Mouse (Mus musculus) layer of hippocampus, postnatal 36 days (tissue): ENCODE measurements around the gene Gja10. TPM values are rescaled to one million over a fixed set of nuclear protein-coding genes. Genes with fewer than 3 reads are reported as not detected.

Experiments
- DNase-seq, 2 experiments: peaks; one replicate each; pipeline ENCODE4 v3.0.0; 2022
- total RNA-seq, 2 experiments: library from RNA; stranded (reverse); gene quantifications; 2 replicates each; pipeline ENCODE4 v1.2.3; 2021

Gene Gja10
- not detected for total RNA-seq

DNA sequence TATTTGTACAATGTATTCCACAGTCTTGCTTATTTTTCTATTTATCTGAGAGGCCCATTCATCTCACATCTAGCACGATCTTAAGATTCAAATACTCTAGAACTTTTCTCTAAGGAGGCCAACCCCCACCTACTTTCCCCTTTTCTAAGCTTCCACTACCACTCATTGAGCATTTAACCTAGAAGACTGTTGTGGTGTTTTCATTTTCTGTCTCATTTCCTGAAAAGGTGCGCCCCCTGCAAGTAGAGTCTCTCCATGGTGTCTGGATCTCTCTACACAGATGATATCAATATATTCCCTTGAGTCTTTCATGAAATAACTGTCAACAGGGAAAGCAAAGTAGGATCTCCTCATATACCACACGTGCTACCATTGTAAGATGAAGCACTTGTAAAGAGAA, at the start of gene Gja10:
TSS of gene Gja10 (minus strand) at position 101 of the 400 bp plus-strand sequence.
- DNase-seq = no peak

DNA sequence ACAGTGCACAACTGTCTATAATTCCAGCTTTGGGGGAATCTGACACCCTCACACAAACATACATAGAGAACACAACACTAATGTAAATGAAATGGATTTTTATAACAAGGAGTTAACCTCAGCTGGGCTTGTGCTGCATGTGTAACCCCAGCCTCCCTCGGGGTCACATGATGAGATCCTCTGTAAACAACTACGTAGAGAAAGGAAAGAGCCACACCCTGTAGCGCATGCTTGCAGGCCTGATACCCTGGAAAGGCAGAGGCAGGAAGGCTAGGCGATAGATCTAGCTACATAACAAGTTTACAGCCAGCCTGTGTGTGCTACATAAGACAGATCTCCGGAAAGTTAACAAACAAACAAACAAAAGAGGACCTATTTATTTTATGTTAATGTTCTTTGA, 49.1 kb upstream of the Gja10 start:
- no peak for DNase-seq

DNA sequence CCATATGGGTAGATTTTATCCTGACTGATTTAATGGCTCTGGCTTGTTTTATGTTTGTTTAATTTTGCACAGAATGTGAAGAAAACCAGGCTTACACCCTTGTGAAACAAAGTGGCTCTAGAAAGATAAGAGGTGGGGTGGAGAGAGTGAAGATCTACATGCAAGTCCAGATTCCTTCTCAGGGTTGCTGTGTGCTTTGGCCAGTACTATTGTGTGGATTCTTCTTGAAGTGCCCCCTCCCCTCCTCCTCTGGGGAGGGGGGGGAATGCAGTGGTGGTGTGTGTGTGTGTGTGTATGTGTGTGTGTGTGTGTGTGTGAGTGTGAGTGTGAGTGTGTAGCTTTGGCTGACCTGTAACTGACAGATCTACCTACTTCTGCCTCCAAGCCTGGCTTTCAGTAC, 19.1 kb upstream of the Gja10 start:
- no peak for DNase-seq

DNA sequence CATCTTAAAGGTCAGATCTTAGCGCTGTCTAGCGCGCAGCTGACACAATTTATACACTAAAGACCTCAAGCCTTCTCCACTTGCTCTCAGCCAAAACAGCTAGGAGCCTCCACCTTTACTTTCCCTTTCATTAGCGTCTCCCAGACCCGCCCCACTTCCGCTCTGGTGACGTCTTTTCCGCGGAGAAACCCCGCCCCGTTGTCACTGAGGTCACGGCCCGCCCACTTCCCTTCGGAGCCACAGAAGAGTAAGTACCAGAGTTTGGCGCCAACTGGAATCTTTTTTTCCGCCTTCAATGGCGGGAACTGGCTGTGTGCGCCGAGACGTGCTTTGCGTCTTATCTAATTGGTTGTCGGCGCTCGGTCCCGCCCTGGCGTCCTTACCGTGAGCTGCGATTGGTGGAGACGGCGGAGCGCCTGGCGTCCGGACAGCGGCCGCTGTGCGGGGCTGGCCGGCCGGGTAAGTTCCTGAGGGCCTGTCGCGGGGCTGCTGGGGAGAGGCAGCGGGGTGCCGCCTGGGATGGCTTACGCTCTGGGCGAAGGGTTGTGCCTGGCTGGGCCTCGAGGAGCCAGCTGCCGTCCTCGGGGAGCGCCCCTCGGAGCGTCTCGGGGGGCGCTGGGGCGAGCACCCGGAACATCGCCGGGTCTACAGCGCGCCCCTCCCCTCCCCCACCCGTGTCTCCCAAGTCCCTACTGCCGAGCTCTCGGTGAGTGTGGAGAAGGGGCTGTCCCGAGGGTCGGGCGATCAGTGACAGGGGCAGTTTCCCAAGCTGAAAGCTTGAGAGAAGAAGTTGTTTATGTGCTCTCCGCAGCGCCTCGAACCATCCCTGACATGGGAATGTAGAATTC, 12.7 kb upstream of the Gja10 start, which contains the start of gene Casp8ap2:
TSS of gene Casp8ap2 (plus strand) at position 418 of the 848 bp plus-strand sequence.
- peak; percentile 99 for DNase-seq

DNA sequence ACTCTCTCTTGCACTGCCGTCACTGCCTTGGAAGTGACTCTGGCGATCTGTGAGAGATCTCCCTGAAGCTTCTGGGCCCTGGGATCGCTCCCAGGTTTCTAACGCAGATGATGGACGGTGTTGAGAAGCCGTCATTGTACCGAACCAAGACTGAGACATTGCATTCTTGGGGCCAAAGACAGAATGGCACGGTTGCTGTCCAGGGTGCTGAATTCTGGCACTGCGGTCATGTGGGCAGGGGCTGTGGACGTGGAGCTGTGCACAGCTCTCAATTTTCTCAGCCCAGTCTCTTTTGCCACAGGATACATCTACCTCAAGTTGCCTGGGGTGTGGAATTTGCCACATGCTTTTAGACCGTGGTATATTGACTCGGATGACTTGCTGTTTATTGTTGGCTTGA, 1.4 kb downstream of the Gja10 start:
- DNase-seq = no peak

DNA sequence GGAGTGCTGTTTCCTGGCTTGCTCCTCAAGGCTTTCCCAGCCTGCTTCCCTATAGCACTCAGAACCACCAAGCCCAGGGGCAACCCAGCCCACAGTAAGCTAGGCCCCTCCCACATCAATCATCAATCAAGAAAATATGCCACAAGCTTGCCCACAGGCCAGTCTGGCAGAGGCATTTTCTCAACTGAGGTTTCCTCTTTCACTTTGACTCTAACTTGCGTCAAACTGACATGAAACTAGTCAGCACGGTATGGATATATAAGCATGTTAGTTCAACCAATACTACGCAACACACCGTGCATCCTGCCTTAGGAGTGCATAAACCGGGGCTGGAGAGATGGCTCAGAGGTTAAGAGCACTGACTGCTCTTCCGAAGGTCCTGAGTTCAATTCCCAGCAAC, 14.3 kb downstream of the Gja10 start:
- DNase-seq = no peak

DNA sequence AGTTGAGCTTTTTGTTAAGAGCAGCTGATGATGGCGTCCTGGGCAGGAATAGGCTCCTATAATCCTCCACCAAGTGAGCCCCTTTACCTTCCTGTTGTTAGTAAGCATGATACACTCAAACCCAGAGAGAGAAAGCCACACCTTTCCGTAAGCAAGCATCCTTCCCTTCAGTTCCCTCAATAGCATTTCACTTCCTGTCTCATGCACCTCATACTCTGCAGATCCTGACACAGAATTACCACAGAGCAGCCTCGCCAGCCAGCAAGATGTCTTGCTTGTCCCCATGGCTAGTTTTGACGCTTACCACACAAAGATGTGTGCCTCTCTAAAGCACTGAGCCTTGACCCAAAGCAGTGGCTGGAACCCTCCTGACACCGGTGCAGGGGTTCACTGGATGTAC, 15.0 kb downstream of the Gja10 start:
- no peak for DNase-seq

DNA sequence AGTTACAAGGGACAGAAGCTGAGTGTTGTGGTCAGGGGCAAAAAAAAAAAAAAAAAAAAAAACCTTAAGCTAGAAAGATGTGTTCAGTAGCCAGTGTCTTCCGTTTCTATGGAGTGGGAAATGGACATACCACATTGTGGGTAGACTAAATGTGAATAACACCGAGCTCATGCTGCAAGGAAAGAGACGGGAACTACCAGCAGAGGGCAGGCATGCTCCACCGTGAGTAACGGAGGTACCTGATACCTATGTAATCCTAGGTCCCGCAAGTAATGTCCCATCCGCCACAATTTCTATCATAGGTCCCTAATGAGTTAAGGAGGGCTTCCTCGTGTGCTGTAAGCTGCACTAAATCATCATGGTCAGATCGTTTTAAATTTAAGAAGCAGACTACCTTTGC, 16.0 kb downstream of the Gja10 start:
- DNase-seq = peak in 1 of 2 experiments; percentile 41

DNA sequence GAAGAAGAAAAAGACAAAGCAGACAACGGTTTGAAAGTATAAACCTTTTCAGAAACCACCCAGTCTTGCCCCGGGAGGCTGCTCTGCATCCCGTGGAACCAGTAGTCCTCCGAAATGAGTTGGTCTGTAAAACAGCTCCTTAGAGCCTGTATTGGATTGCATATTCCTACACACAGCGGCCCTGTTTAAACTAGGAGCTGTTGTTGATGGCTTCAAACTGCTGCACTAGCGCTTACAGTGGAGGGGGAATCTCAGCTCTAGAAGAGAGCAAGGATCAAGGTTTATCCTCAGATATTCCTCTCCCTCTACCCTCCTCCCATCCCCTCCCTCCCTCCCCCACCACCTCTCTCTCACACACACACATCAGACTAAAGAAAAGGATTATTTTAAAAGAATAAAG, 18.4 kb downstream of the Gja10 start:
- no peak for DNase-seq

DNA sequence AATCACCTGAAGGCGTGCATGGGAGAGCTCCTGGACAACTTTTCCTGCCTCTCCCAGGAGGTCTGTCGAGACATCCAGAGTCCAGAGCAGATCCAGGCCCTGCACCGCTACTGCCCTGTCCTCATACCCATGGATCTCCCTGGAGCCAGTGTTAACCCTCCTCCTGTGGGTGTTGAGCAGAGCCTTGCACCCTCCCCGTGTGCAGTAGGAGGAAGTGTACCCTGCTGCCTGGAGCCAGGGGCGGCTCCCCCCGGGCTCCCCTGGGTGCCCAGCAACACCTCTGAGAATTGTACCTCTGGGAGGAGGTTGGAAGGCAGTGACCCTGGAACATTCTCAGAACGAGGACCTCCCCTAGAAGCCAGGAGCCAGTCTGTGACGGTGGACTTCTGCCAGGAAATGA, 22.7 kb downstream of the Gja10 start:
- DNase-seq = no peak

DNA sequence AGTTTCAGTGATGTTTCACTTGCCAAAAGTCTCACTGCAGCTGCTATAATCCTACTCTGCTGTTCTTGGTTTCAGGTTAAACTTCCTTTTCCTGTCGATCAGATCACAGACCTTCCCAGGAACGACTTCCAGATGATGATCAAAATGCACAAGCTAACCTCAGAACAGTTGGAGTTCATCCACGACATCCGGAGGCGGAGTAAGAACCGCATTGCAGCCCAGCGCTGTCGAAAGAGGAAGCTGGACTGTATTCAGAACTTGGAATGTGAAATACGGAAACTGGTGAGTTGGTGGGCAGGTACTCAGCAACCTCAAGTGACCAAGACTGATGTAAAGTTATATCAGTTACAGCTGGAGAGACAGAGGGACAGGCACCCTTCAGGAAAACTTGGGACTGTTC, 27.4 kb downstream of the Gja10 start:
- no peak for DNase-seq

DNA sequence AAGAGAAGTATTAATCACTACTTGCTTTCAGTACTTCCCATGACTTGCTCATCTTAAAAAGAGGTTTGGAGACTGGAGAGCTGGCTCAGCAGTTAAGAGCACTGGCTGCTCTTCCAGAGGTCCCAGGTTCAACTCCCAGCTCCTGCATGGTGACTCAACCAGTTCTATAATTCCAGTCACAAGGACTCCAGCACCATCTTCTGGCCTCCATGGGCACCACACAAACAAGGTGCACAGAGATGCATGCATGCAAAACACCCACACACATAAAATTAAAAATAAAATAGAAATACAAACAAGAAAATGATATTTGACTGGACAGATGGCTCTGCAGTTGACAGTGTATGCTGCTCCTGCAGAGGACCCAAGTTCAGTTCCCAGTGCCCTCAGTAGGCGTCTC, 28.0 kb downstream of the Gja10 start:
- no peak for DNase-seq

DNA sequence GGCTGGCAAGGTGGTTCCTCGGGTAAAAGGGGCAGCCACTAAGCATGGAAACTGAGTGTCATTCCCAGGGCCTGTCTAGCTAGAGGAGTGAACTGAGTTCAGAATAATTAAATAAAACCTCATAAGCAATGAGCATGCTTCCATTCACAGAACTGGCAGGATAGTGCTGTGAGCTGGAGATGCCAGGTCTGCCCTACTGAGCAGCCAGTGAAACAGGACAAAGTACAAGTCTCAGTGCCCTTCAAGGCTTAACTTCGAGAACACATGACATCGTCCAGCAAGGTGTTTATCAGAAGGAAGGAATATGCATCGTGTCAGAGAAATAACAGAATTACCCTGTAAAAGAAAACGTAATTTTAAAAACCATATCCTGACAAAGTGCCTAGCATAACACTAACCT, 29.0 kb downstream of the Gja10 start:
- no peak for DNase-seq

DNA sequence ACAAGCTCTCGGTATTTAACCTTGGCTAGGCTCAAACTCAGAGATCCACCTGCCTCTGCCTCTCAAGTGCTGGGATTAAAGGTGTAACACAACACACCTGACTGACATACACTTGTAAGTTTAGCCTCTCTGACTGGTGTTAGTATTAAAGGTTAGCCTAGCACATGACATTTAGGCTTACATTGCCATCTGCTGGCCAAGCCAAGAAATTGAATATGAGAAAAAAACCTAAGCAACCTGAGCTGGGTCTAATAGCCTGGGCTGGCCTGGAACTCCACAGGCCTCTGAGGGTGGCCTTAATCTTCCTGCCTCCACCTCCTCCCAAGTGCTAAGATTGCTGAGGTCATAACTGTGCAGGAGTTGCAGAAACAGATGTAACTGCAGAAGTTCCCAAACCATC, 30.4 kb downstream of the Gja10 start:
- peak in 1 of 2 experiments; percentile 36 for DNase-seq

DNA sequence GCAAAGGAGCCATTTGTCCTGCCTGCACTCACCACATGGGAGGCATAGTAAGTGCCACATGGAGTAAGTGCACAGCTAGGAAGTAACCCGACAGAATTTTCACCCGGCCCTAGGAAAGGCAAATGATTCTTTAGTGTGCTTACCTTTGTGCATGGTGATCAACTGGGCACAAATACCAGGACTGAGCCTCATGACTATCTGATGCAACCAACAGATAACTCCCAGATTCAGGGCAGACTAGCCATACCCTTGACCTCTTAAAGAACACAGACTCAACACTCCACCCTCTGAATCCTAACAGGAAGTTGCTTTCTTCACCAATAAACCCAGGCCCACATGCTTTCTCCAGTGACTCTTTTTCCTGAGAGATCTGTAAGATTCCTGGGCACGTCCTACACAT, 31.1 kb downstream of the Gja10 start:
- DNase-seq = no peak

DNA sequence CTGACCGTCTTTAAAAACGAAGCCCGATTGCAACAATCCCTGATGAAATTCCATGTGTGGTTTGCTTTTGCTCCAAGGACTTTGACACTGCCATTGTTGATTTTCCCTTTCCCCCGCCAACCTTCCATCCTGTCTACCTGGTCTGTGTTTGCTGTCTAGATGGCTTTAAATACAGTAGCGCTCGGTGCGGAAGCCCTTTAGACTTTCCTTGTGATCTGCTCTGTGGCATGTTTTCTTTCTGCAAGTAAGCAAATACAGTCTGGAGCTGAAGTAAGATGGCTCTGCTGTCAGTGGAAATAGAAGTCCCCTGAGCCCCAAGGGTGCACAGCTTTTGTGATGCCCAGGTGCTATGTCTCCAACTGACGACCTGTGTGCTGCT, 31.6 kb downstream of the Gja10 start:
- DNase-seq = no peak

DNA sequence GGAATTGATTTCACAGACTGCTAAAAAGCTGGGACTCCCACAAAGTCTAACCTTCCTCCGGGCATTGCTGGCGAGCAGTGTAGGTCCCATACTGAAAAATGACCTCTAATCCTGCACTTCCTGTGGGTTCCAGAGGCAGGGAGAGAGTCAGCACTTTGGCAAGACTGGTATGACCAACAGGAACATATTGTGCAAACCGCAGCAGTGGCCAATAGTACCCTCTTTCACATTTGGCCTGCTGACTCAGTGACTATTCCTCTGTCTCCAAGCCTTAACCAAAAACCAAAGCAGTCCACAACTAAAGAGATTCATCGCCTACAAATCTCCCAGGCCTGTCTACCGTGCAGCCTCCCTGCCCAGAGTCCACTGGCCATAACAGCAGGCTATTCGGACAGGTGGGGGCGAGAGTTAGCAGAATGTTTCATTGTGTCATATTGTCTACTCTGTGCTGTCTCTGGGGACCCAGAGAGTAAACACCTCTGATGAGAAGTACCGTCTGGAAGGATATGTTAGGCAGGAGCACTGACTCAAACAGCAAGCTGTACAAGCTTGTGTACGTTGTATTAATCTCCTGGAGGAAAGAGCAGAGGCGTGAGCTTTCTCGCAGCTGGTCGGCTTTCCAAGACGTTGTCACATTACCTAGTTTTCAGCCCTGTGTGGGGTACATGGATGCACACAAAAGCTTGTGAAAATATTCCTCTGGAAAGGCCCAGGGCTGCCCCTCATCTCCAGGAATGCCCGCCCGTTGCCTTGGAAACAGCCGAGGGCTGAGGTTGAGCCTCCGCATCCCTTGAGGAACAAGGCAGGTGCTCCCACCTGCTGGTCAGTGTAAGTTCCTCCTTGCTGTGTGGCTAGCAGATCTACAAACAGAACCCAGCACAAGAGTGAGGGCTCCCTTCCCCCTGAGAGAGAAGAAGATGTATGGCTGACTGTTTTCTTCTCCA, 32.3 kb downstream of the Gja10 start:
- DNase-seq = no peak

DNA sequence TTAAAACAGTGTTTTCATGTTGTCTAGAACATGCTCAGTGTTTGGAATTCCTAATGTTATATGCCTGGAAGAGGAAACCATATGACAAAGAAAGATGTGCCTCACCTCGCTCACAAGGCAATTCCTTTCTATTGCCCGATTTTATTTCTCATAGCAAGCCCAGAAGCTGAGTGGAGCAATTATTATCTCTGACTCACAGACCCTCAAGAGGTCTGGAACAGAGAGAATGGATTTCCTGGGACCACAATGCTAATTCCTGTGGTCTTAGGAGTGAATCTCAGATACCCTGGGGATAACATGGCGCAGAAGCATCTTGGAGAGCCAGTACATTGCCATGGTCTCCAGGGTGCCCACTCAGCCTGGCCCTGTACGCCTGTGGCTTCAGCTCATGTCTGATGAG, 33.5 kb downstream of the Gja10 start:
- no peak for DNase-seq

DNA sequence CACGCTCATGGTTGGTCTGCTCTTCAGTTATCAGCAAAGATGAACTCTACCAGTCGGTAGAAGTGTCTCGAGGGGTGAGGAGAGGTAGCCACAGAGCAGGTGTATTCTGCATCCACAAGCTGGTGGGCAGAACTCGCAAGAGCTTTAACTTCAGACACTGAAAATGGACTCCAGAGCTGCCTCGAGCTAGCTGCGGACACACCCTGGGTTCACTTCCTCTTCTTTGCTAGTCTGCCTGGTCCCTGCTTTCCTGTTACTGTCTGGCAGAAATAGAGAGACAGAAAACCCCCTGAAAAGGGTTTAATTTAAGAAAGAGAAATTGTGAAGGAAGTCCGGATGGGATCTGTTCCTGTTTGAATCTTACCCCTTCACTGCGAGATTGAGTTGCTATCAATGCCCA, 37.6 kb downstream of the Gja10 start:
- DNase-seq = no peak

DNA sequence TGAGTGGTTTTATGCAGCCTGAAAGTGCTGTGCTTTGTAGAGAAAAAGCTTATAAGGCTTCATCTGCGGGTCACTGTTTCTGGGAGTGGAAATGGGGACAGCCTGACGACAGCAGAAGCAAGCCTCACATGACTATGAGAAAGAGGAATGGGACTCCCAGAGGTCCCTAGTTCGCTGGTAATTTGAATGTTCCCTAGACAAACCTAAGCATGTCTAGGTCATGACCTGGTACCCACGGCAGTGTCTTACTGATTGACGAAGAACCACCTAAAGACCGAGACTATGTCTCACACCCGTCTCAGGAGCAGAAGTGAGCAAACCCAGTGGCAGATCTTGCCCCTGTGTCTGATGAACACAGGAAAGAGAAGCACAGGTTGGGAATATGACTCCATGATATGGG, 38.1 kb downstream of the Gja10 start:
- no peak for DNase-seq

DNA sequence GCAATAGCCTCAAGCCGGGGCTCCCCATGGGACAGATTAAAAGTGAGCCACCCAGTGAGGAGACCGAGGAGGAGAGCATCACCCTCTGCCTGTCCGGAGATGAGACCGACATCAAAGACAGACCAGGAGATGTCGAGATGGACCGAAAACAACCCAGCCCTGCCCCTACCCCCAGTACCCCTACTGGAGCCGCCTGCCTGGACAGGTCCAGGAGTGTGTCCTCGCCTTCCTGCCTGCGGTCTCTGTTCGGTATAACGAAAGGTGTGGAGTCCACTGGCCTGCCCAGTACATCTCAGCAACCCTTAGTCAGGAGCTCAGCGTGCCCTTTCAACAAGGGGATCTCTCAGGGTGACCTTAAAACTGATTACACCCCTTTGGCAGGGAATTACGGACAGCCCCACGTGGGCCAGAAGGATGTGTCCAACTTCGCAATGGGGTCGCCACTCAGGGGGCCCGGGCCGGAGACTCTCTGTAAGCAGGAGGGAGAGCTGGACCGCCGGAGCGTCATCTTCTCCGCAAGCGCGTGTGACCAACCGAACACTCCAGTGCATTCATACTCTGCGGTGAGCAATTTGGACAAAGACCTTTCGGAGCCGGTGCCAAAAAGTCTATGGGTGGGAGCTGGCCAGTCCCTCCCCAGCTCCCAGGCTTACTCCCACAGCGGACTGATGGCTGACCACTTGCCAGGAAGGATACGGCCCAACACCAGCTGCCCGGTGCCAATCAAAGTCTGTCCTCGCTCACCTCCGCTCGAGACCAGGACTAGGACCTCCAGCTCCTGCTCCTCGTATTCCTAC, 40.0 kb downstream of the Gja10 start:
- no peak for DNase-seq

DNA sequence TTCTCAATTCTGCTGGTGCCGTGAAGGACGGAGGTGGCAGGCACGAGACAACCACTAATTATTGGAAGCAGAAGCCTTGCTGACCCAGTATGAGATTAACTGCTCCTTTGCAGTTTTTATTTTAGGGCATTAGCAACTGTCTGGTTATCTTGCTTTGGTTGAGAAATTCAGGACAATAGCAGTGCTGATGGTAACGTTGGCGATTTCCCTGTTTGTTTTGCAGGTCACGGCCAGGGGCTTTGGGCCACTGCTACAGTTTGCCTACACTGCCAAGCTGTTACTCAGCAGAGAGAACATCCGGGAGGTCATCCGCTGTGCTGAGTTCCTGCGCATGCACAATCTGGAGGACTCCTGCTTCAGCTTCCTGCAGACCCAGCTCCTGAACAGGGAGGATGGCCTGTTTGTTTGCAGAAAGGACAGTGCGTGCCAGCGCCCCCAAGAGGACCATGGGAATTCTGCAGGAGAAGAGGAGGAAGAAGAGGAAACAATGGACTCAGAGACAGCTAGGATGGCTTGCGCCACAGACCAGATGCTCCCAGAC, 40.9 kb downstream of the Gja10 start:
- DNase-seq = peak; percentile 62 to 66
